Mouse (Mus musculus) bone marrow macrophage, adult 2 months (primary cell): ENCODE measurements around the gene Zfp787.

Experiments
- CTCF ChIP-seq: IDR thresholded peaks from 2 replicates; pipeline ENCODE4 v1.5.1; 2012; ENCODE audit warnings: low read depth, mild to moderate bottlenecking, low read length, moderate library complexity
- POLR2A ChIP-seq: IDR thresholded peaks from 2 replicates; pipeline ENCODE4 v1.6.1; 2012; ENCODE audit warnings: mild to moderate bottlenecking, low read depth, low read length, borderline replicate concordance

GRCm38 (mm10) chr7:6126690-6127448 lies 28.9 kb downstream of the Zfp787 start:
- TF ChIP-seq CTCF = peak; percentile 30; the same call in 1 of the 2 replicates
- TF ChIP-seq POLR2A = no peak
